Mouse (Mus musculus) A20 (cell line): Measurements from ENCODE around the gene Cox14.
"Not testable (repeated sequence)": the region's sequence is repeated elsewhere in the genome, so short reads cannot be mapped to it uniquely, and the experiment has no call there.

Experiments
- DNase-seq: peaks from one replicate; pipeline ENCODE4 v3.0.0-alpha.2; 2011; ENCODE audit warnings: low read depth, low spot score

The Cox14 gene

DNA sequence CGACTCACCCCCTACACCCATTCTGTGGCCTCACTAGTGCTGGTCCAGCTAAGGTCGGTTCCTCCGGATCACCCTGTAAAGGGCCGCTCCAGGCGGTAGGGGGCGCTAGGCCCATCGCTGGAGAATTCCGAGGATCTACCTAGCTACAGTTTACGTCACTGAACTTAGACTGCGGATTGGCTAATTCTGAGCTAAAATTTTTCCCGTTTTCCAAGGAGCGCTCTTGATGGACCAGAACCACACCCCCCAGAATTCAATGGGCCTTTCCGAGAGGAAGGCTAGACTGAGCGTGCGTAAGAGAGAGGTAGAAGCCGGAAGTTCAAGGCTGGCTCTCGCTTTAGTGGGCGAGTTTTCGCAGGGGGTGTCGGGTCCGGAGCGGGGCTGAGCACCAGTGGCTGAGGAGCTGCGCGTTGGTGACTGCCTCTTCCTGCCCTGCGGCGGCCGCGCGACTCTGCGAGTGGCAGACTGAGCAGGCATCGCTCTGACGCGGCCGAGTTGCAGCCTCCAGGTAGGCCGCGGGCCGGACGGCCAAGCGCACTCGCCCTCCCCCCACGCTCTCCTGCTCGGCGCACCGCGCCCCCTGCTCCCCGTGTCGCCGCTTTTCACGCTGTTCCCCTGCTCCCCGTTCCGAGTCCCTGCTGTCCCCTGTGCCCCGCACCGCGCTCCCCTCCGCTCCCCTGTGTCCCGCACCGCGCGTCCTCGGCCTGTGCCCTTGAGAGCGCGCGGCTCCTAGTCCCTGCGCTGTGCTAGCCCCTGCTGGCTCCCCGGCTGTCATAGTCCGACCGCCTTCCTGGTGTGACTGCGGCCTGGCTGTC lies at the start of gene Cox14:
Gene Cox14, plus strand, starts transcription at position 278 of the 815 bp plus-strand sequence.
- peak; percentile 98 for DNase-seq

DNA sequence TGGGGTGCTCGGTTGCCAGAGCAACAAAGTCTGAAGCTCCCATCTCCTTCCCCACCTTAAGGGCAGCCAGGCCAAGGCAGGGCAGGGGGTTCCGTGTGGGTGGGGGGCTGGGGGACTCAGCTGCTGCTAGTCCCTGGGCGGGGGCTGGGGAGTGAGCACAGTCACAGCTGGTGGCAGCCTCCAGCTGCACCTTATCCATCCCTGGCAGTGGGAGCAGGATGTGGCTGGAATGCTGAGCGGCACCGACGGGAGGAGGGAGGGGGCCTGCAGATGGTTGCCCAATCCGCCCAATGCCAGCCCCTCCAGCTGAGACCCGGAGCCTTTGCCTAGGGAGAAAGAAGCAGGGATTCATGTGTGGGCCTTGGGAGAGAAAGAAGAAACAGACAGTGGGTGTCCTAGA lies 48.3 kb upstream of the Cox14 start:
- no peak for DNase-seq

GRCm38 (mm10) chr15:99678063-99678800 lies 47.2 kb upstream of the Cox14 start:
- DNase-seq, result peak; percentile 69

GRCm38 (mm10) chr15:99679008-99679407 lies 46.4 kb upstream of the Cox14 start:
- no peak for DNase-seq

DNA sequence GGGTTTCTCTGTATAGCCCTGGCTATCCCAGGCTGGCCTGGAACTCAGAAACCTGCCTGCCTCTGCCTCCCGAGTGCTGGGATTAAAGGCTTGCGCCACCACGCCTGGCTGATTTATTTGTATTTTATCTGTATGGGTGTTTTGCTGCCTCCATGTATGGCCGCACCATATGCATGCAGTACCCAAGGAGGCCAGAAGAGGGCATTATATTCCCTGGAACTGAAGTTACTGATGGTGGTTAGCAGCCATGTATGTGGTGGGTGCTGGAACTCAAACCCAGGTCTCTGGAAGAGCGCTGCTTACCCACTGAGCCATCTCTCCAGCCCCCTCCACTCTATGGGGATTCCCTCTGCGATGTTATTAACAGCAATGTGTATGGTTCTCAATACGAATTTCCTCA lies 42.5 kb upstream of the Cox14 start:
- peak; percentile 61 for DNase-seq

DNA sequence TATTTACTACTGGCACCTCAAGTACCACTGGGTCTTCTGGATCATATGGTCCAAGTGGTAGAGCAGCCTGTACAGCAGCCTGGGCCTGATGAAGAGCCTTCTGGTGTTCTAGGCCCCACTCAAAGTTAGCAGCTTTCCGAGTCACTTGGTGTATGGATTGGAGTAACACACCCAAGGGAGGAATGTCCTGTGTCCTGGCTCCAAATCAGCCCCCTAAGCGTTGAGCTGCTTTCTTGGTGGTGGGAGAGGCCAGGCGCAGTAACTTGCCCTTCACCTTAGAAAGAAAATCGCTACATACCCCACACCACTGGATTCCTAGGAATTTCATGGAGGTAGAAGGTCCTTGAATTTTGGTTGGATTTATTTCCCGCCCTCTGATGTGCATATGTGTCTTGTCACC lies 41.3 kb upstream of the Cox14 start:
- no peak for DNase-seq

DNA sequence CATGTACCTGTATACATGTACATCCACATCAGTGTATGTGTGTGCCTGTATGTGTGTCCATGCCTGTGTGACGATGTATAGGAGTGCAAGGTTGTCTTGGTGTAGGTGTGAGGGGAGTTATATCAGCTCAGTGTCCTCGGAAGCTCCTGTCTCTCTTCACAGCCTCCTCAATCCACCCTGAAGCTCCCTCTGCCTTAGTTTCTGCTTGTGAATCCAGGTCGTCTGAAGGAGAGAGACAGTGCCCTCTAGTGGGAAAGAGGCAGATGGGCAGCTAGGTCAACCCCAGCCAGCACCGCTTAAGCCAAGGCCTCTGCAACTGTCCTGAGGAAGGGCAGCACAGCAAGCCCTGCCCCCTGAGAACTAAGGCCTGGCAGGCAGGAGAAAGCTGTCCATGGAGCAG lies 36.7 kb upstream of the Cox14 start:
- DNase-seq, result peak; percentile 65

- no peak for DNase-seq
Measured at GRCm38 (mm10) chr15:99690924-99691323, 34.5 kb upstream of the Cox14 start.

- no peak for DNase-seq
Measured at GRCm38 (mm10) chr15:99691976-99692375, 33.4 kb upstream of the Cox14 start.

DNA sequence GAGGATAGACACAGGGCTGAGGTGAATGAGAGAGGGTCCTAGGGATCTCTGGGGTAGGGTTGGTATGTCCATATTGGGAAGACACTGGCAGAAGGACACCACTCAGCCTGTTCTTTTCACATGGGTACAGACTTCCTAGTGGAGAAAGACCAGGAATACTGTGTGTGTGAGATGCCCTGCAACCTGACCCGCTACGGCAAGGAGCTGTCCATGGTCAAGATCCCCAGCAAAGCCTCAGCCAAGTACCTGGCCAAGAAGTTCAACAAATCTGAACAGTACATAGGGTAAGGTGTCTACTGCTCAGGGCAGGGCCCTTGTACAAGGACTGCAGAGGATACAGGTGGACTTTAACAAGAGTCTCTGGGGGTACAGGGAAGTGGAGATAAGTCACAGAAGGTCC lies 28.1 kb upstream of the Cox14 start:
- no peak for DNase-seq

GRCm38 (mm10) chr15:99698533-99699085 lies 26.8 kb upstream of the Cox14 start:
- DNase-seq, result no peak

DNA sequence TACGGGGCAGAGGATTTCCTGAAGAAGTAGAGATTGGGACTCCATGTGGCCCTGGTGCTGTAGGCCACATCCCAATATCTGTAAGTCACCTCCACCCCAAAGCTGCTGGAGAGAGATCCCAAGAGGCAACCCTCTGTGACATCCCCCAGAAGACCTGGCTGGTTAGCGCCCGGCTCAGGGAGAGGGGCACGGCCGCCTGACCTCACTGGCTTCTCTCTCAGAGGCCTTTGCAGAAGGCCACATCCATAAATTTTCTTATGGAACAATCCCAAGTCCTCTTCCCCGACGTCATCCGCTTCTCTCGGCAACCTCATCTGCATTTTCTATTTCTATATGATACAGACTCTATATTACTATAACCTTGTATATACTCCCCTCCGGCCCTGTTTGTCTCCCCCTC lies 25.7 kb upstream of the Cox14 start:
- no peak for DNase-seq

DNA sequence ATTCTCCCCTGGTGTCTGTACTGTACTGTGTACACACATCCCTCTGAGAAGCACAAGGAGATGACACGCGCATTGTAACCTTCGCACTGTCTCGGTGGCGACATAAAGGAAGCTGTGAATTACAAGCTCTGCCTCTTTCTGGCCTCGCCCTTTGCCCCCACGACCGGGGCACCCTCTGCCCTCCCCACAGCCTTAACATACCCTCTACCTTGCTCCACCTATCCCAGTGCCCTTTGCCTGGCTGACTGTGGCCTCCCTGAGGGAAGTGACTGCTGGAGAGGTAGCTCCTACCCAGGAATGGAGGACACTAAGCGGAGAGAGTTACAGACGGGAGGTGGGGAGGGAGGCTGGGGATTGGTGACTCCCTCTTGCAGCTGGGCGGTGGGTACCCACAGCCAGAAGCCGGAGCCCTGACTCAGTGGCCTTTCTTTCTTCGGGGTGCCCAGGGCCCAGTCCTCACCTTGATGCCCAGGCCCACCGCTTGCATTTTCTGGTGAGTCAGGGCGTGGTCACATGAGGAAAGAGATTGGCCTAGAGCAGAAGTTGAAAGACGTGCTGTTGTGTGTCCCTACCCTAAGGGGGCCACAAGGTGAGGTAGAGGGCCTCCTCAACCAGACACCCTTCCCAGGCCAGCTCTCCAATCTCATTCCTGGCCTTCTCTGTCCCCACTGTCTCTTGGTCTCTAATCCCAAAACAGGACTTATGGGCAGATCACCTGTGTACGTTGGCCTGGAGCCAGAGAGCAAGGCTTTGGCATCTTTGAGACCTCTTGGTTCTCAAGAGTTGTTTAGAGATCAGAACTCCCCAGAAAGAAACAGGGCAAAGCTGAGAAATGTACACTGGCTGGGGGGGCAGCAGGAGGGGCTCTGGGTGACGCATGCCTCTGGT lies 25.0 kb upstream of the Cox14 start:
- no peak for DNase-seq

GRCm38 (mm10) chr15:99701640-99701998 lies 23.8 kb upstream of the Cox14 start:
- DNase-seq, result not testable (repeated sequence)

DNA sequence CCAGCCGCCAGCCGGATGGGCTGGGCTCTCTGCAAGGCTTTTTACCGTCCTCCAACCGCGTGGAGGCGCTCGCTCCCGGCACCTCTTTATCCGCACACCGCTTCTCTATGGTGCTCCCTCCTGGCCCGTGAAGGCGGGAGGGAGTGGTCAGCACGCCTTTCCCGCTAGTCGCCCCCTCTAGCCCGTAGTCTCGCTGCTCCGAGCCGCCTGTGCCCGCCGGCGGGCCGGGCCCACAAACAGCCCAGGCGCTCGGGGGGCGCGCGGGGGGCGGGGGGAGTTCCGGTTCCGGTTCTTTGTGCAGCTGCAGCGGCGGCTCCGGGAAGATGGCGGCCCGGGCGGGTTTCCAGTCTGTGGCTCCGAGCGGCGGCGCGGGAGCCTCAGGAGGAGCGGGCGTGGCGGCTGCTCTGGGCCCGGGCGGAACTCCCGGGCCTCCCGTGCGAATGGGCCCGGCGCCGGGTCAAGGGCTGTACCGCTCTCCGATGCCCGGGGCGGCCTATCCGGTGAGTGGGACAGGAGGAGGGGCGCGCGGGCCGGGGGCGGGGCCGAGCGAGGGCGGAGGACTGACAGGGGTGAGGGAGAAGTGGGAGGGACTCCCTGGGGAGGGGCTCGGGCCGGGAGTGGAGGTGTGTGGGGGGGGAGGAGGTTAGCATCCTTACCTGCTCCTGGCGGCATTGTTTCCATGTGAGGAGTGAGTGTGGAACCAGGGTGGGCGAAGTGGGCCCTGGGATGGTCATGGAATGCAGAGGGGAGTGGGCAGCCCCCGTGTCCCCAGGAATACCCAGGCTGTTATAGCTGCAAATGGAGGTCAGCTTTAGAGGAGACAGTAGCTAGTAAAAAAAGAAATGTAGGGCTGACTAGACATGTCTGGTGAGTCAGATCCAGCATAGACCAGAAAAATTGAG lies 23.2 kb upstream of the Cox14 start, which contains the start of gene Smarcd1:
Gene Smarcd1, plus strand, starts transcription at position 131 of the 902 bp plus-strand sequence.
- DNase-seq, result peak; percentile 94

GRCm38 (mm10) chr15:99703104-99703503 lies 22.3 kb upstream of the Cox14 start:
- DNase-seq, result no peak

- no peak for DNase-seq
Measured at GRCm38 (mm10) chr15:99703676-99704040, 21.8 kb upstream of the Cox14 start.

GRCm38 (mm10) chr15:99704041-99704681 lies 21.3 kb upstream of the Cox14 start:
- DNase-seq, result no peak

GRCm38 (mm10) chr15:99704881-99705280 lies 20.5 kb upstream of the Cox14 start:
- no peak for DNase-seq

GRCm38 (mm10) chr15:99705440-99706048 lies 19.9 kb upstream of the Cox14 start, which contains the start of gene Gm17349:
Gene Gm17349, minus strand, starts transcription at chr15:99705490.
- DNase-seq, result peak; percentile 74
